Mouse (Mus musculus): ENCODE data around the gene Spata2.

GRCm38 (mm10) chr2:167536320-167536945 is 43.7 kb upstream of the Spata2 start:
- TF ChIP-seq MAFK (IDR thresholded peaks at IDR 0.05; ENCODE audit: insufficient read depth, low read depth, low read length) (no peak), ZNF384 (IDR thresholded peaks at IDR 0.05; ENCODE audit: low read depth, low read length) (no peak), HCFC1 (IDR thresholded peaks at IDR 0.05; ENCODE audit: borderline replicate concordance, insufficient read depth, low read length) (no peak), CHD2 (IDR thresholded peaks at IDR 0.05; ENCODE audit: low read depth, low read length) (no peak)
